Mouse (Mus musculus): Measurements from ENCODE around the gene Spaca3.

DNA sequence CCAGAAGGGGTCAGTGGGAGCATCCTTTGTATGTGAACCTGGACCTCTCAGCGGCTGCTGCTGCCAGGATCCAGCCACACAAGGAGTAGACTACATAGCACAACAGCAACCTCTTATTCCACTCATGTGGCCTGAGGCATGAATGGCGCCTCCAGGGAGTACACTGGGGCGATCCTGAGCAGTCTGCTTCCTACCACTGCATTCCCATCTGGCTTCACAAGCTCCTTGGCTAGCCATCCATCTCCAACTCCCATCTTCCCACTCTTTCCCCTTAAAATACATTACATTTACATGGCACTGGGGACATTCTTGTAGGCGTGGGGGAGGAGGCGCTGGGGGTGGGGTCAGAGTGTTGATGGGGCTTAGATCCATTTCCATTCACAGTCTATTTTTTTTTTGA, 54.6 kb downstream of the Spaca3 start:
- no peak for TF ChIP-seq CTCF (conservative IDR thresholded peaks at IDR 0.05; ENCODE audit: insufficient read depth, insufficient read length, low read depth, low read length)
- no peak for TF ChIP-seq POLR2A (IDR thresholded peaks at IDR 0.05; ENCODE audit: low read depth, low read length)

Data from kidney, adult 2 months (tissue).